Mouse (Mus musculus) forebrain, embryonic 16.5 days (tissue): ENCODE measurements around the gene Gm11559. TPM values are rescaled to one million over a fixed set of nuclear protein-coding genes. Genes with fewer than 3 reads are reported as not detected.
"Not testable (repeated sequence)": the region's sequence is repeated elsewhere in the genome, so short reads cannot be mapped to it uniquely, and the experiment has no call there.

Experiments used
- ATAC-seq: fragments of 200-750 bp; cut with Nextera tagmentation; 2 replicates; pipeline ENCODE4 v1.8.0; 2017; ENCODE audit warnings: mild to moderate bottlenecking, moderate library complexity
- H3K27ac ChIP-seq: fragments of 300-500 bp; sonication (generic); 2 replicates; pipeline ENCODE4 v1.5.1; 2014; ENCODE audit warnings: low read length, control low read depth
- H3K27me3 ChIP-seq: fragments of 300-500 bp; sonication (generic); replicated peaks from 2 replicates; pipeline ENCODE4 v1.6.1; 2014; ENCODE audit warnings: low read length; ENCODE audit not compliant: control insufficient read depth, insufficient read depth
- H3K36me3 ChIP-seq: fragments of 300-500 bp; sonication (generic); 2 replicates; pipeline ENCODE4 v1.6.1; 2014; ENCODE audit not compliant: control insufficient read depth, insufficient read depth
- H3K4me1 ChIP-seq: fragments of 300-500 bp; sonication (generic); replicated peaks from 2 replicates; pipeline ENCODE4 v1.6.1; 2014; ENCODE audit warnings: low read length; ENCODE audit not compliant: control insufficient read depth, insufficient read depth
- H3K4me2 ChIP-seq: fragments of 300-500 bp; sonication (generic); 2 replicates; pipeline ENCODE4 v1.6.1; 2014; ENCODE audit warnings: mild to moderate bottlenecking, low read length, control low read depth
- H3K4me3 ChIP-seq: fragments of 300-500 bp; sonication (generic); replicated peaks from 2 replicates; pipeline ENCODE4 v1.5.1; 2014; ENCODE audit warnings: mild to moderate bottlenecking, low read length, control low read depth
- H3K9ac ChIP-seq: fragments of 300-500 bp; sonication (generic); replicated peaks from 2 replicates; pipeline ENCODE4 v1.6.1; 2014; ENCODE audit warnings: low read depth, low read length, control low read depth
- H3K9me3 ChIP-seq: fragments of 300-500 bp; sonication (generic); 2 replicates; pipeline ENCODE4 v1.6.1; 2016; ENCODE audit warnings: low read length; ENCODE audit not compliant: control insufficient read depth
- WGBS: fragments of 180-500 bp; shearing (Covaris S2); extraction: QIAGEN DNeasy Blood & Tissue Kit; methylation state at CpG from one replicate; pipeline ENCODE4 v1.1.7; 2014; 5-methylcytosine and 5-hydroxymethylcytosine counted together
- polyA plus RNA-seq: library from polyadenylated mRNA; unstranded; fragments of >200 nt; fragmentation: Nextera tagmentation; extraction: Ambion mirVana; gene quantifications from 2 replicates; pipeline ENCODE4 v1.2.1, GENCODE M21; 2015

Gene Gm11559
- polyA plus RNA-seq, result not detected in 2 replicates

DNA sequence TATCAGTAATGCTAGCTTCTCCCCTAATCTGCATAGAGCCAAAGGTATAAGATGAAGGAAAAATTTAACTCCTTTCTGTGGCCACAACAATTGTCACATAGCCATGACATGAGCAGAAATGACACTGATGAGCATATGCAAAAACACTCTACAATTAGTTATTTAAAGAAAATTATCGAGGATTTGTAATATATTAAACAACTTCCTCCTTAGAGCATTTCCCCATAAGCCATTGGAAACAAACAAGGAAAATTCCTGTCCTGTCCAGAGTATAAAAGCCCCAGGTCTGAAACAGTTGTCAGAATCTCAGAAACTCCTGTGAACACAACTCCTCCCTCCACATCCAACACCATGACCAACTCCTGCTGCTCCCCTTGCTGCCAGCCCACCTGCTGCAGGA, at the start of gene Gm11559:
Gene Gm11559 (plus strand): TSS at position 301 of the 400 bp plus-strand sequence.
- not testable (repeated sequence) for H3K27ac ChIP-seq, H3K4me1 ChIP-seq, H3K4me3 ChIP-seq, H3K9me3 ChIP-seq, H3K4me2 ChIP-seq, H3K9ac ChIP-seq, H3K27me3 ChIP-seq, ATAC-seq, H3K36me3 ChIP-seq
- 76% methylated on average over 1 of the region's 1 CpGs for WGBS

DNA sequence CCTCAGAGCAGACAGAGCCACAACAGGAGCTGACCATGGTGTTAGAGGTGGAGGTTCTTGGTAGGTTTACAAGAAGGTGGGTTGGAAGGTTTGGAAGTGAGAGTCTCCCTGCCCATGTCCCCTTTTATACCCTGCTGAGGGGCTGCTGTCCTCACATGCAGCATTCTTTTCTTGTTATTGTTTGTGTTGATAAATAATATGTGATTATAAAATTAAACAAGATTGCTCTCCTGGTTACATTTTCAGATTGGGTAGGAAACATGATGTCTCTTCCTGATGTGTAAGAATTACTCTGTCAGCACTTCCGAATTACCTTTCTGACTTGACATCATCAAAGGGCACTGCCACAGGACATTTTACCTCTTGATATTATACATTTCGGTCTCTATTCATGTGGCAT, 48.7 kb upstream of the Gm11559 start, which contains the start of gene Gm11564:
Gene Gm11564 (minus strand): TSS at position 101 of the 400 bp plus-strand sequence.
- not testable (repeated sequence) for H3K9ac ChIP-seq, H3K27me3 ChIP-seq, H3K36me3 ChIP-seq, ATAC-seq, H3K9me3 ChIP-seq, H3K4me2 ChIP-seq, H3K27ac ChIP-seq, H3K4me1 ChIP-seq, H3K4me3 ChIP-seq
- 79% methylated on average over 2 of the region's 2 CpGs for WGBS

DNA sequence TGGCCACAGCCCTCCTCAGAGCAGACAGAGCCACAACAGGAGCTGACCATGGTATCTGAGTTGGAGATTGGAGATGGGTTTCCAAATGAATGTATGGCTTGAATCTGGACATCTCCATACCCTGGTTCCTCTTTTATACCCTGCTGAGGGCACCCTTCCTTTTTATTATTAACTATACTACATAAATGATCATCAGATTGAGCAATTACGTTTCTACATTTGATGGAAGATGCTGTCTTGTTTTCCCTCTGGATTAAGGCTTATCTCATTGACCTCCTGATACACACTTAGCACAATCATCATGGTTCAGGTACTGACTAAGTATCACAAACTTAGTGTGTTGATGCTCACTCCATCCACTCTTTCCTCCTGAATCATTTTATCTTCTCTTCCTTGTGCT, 26.3 kb upstream of the Gm11559 start, which contains the start of gene 2300003K06Rik:
Gene 2300003K06Rik (minus strand): TSS at position 101 of the 400 bp plus-strand sequence.
- no peaks in the 10 kb centered on the region for H3K9me3 ChIP-seq
- H3K4me3 ChIP-seq, result no peak within 1 kb of the TSS
- H3K27me3 ChIP-seq, result no peaks in the 10 kb centered on the region
- H3K4me1 ChIP-seq, result 0 out of 2 replicates have a peak, but pooled peaks cover 3% of the 10 kb centered on the region
- no peak for ATAC-seq
- no peak within 1 kb of the TSS for H3K9ac ChIP-seq
- no peak within 1 kb of the TSS for H3K4me2 ChIP-seq
- no peaks in the 10 kb centered on the region for H3K36me3 ChIP-seq
- WGBS, result 88% methylated on average over 1 of the region's 1 CpGs
- no peak within 1 kb of the TSS for H3K27ac ChIP-seq

DNA sequence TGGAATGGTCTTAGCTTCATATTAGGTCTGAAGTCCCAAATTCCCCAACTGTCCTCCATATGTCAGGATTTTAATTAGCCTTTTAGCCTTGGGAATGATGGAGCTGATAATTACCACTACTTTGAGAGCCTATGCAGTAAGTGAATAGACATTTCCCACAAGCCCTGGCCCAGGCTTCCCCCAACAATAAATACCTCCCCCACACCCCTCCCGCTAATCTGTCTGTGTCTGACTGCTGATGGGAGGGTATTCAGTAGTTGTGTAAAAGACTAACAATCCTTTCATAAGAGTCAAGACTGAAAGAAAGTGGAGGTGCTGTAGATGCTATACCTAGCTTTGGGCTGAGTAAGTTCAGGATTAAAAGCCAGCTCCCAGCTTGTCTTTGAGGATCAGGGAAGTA, 22.1 kb upstream of the Gm11559 start:
- H3K27ac ChIP-seq, result no peak overlapping the region
- no peak overlapping the region for H3K4me3 ChIP-seq
- H3K27me3 ChIP-seq, result no peaks in the 10 kb centered on the region
- WGBS, result 19% methylated on average over 1 of the region's 1 CpGs
- H3K4me2 ChIP-seq, result no peak overlapping the region
- no peaks in the 10 kb centered on the region for H3K9me3 ChIP-seq
- no peak for ATAC-seq
- no peaks in the 10 kb centered on the region for H3K36me3 ChIP-seq
- no peak overlapping the region for H3K9ac ChIP-seq
- H3K4me1 ChIP-seq, result 0 out of 2 replicates have a peak, but pooled peaks cover 3% of the 10 kb centered on the region

DNA sequence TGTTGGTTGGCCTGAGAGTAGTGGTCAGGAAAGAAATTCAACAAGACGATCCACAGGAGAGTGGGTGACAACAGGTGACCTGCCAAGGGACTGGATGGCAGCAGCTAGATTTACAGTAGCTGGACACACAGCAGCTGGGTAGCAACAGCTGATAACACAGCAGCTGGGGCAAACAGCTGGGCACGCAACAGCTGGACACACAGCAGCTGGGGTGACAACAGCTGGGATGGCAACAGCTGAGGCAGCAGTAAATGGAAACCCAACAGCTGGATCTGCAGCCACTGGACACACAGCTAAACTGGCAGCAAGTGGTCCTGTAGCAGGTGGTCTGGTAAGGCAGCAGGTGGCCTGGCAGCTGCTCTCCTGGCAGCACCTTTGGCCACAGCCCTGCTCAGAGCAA, 17.5 kb upstream of the Gm11559 start:
- Histone ChIP-seq H3K27ac (no peak overlapping the region), H3K27me3 (no peaks in the 10 kb centered on the region), H3K4me3 (no peak overlapping the region), H3K4me1 (0 out of 2 replicates have a peak, but pooled peaks cover 3% of the 10 kb centered on the region), H3K36me3 (no peaks in the 10 kb centered on the region), H3K4me2 (no peak overlapping the region), H3K9ac (no peak overlapping the region), H3K9me3 (no peaks in the 10 kb centered on the region)
- 95% methylated on average over 2 of the region's 2 CpGs for WGBS
- ATAC-seq, result no peak

DNA sequence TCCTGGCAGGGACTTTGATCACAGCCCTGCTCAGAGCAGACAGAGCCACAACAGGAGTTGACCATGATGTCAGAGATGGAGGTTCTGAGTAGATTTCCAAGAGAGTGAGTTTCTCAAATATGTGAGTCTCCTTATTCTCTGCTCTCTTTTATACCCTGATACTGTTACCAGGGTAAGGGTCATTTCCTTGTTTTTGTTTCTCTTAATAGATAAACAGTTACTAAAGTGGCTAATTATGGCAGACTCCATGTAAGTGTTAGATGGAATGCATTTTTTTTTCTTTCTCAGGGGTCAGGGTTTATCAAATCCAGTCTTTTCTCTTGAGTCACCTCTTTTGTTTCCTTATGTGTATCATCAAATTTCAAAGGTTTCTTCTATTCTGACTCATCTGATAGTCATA, 12.8 kb upstream of the Gm11559 start, which contains the start of gene Krtap4-16:
Gene Krtap4-16 (minus strand): TSS at position 101 of the 400 bp plus-strand sequence.
- Histone ChIP-seq H3K27ac (no peak within 1 kb of the TSS), H3K4me3 (no peak within 1 kb of the TSS), H3K4me1 (no peaks in the 10 kb centered on the region), H3K9ac (no peak within 1 kb of the TSS), H3K9me3 (no peaks in the 10 kb centered on the region), H3K36me3 (no peaks in the 10 kb centered on the region), H3K4me2 (no peak within 1 kb of the TSS), H3K27me3 (no peaks in the 10 kb centered on the region)
- ATAC-seq, result no peak

DNA sequence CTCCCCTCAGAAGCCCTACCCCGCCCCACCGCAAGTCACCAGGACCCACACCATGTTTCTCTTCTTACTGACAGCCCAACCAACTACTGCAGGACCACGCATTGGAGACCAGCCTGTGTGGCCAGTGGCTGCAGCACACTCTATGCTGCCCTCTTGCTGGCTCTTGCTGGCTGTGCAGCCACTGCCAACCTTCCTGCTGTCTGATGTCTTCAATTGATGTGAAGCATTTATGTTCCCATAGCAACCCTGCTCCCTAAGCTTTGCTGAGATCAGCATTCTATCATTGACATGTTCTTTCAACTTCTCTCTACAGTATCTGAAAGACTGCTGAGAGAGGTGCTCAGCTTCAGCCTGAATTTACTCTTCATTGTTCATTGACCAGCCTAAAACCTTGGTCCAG, 10.2 kb upstream of the Gm11559 start:
- ATAC-seq, result no peak

DNA sequence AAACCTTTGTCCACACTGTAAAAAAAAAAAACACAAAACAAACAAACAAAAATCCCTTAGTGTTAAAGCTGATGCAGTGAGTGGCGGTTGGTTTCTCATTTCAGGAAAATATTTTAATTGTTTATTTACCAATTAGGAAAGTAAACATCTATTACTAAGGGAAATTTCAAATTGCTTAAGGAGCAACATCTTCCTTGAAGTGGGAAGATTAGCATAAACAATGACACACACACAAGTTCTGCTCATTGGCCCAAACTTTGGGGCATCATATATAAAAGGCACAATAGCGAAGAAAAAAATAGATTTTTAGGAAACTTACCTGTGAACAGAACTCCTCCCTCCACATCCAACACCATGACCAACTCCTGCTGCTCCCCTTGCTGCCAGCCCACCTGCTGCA, 6.7 kb upstream of the Gm11559 start, which contains the start of gene Gm11568:
Gene Gm11568 (plus strand): TSS at position 301 of the 400 bp plus-strand sequence.
- Histone ChIP-seq H3K9ac (no peak within 1 kb of the TSS), H3K4me1 (no peaks in the 10 kb centered on the region), H3K4me2 (no peak within 1 kb of the TSS), H3K9me3 (no peaks in the 10 kb centered on the region), H3K27ac (no peak within 1 kb of the TSS), H3K36me3 (no peaks in the 10 kb centered on the region), H3K4me3 (no peak within 1 kb of the TSS), H3K27me3 (no peaks in the 10 kb centered on the region)
- 90% methylated on average over 2 of the region's 2 CpGs for WGBS
- ATAC-seq, result no peak

More for the DNA sequence above, 10.2 kb upstream of the Gm11559 start:
- H3K4me3 ChIP-seq, result no peak overlapping the region
- H3K36me3 ChIP-seq, result no peaks in the 10 kb centered on the region
- H3K9me3 ChIP-seq, result no peaks in the 10 kb centered on the region
- H3K9ac ChIP-seq, result no peak overlapping the region
- H3K4me1 ChIP-seq, result no peaks in the 10 kb centered on the region
- no peak overlapping the region for H3K4me2 ChIP-seq
- 71% methylated on average over 3 of the region's 3 CpGs for WGBS
- no peak overlapping the region; the same call in 1 of the 2 replicates for H3K27ac ChIP-seq
- H3K27me3 ChIP-seq, result no peaks in the 10 kb centered on the region

DNA sequence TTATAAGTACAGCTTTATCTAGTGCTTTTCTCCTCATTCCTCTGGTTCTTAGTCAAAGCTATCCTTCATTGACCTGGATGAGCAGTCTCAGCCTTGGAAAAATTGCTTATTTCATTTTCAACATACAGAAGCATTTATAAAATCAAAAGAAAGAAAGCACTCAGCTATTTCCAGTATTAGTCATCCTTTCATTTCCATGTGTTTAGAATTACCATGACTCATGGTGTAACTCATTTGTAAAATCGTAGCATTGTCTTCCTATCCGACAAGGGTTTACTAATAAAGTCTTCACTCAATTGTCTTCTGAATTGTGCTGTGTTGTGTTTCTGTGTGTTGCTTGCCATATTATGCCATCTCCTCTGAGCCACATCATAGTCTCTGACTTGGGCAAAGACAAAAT, 5.5 kb upstream of the Gm11559 start:
- ATAC-seq, result no peak
- H3K4me2 ChIP-seq, result no peak overlapping the region
- WGBS, result 54% methylated on average over 2 of the region's 2 CpGs

DNA sequence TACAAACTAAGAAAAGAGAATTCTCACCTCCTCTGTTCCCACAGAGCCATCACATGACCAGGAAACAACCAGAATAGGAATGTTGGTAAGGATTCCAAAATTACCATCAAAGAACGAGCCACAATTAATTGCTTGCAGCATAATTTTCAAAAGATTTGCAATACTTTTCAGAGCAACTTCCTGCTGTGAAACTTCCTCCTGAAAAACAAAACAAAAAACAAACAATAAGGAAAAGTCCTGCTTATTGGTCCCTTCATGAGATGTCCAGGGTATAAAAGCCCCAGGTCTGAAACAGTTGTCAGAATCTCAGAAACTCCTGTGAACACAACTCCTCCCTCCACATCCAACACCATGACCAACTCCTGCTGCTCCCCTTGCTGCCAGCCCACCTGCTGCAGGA, 8.8 kb downstream of the Gm11559 start, which contains the start of gene Krtap9-1:
Gene Krtap9-1 (plus strand): TSS at position 301 of the 400 bp plus-strand sequence.
- H3K4me1 ChIP-seq, H3K4me3 ChIP-seq, H3K36me3 ChIP-seq, H3K4me2 ChIP-seq, H3K27ac ChIP-seq, H3K9ac ChIP-seq, H3K9me3 ChIP-seq, ATAC-seq, H3K27me3 ChIP-seq: not testable (repeated sequence)
- WGBS, result 64% methylated on average over 1 of the region's 1 CpGs

More for the DNA sequence above, 5.5 kb upstream of the Gm11559 start:
- Histone ChIP-seq H3K27me3 (no peaks in the 10 kb centered on the region), H3K9me3 (no peaks in the 10 kb centered on the region), H3K9ac (no peak overlapping the region), H3K27ac (no peak overlapping the region), H3K4me3 (no peak overlapping the region), H3K4me1 (no peaks in the 10 kb centered on the region), H3K36me3 (no peaks in the 10 kb centered on the region)
